Mouse (Mus musculus): ENCODE measurements around the gene Rabggta. TPM values are rescaled to one million over a fixed set of nuclear protein-coding genes. Genes with fewer than 3 reads are reported as not detected.

Rabggta gene
- polyA plus RNA-seq, 1 experiment from 2014 or later = 29.3 TPM

DNA sequence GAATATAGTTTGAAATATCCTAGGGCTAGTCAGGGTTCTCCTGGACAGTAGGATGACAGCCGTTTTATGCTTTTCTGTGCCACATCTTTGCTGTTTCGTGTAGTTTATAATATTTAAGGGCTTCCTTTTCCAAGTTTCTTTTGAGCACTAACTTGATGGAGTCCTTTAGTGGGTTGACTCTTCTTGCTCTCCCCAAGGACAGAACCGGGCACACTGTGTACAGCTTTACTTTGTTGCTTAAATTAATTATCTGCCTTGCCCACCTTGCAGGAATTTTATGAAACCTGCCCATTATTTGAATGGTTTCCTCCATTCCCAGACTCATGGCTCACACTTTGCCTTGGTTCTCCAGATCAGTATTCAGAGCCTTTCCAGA, 40.0 kb downstream of the Rabggta start:
- no peak overlapping the region for H3K27ac ChIP-seq (ENCODE audit: low read depth, low read length)
- DNase-seq (ENCODE audit: low spot score) = no peak
- peak overlapping the region; percentile 77 for H3K4me3 ChIP-seq (ENCODE audit: low read depth, low read length)
- H3K36me3 ChIP-seq (ENCODE audit: control insufficient read depth, insufficient read depth, low read length) = 0 out of 2 replicates have a peak, but pooled peaks cover 3% of the 10 kb centered on the region
- peak overlapping the region; percentile 35 for H3K4me2 ChIP-seq (ENCODE audit: low read depth)
- 13% methylated on average over 3 of the region's 3 CpGs for WGBS
- no peak overlapping the region for H3K9ac ChIP-seq (ENCODE audit: low read length)
- H3K27me3 ChIP-seq (ENCODE audit: control insufficient read depth, insufficient read depth, low read length) = no peaks in the 10 kb centered on the region
- 0 out of 2 replicates have a peak, but pooled peaks cover 3% of the 10 kb centered on the region for H3K4me1 ChIP-seq (ENCODE audit: control insufficient read depth, insufficient read depth, low read length)
- H3K9me3 ChIP-seq (ENCODE audit: control insufficient read depth, low read length) = no peaks in the 10 kb centered on the region
- ATAC-seq (ENCODE audit: insufficient read depth, low FRiP score, low TSS enrichment) = peak; percentile 33

DNA sequence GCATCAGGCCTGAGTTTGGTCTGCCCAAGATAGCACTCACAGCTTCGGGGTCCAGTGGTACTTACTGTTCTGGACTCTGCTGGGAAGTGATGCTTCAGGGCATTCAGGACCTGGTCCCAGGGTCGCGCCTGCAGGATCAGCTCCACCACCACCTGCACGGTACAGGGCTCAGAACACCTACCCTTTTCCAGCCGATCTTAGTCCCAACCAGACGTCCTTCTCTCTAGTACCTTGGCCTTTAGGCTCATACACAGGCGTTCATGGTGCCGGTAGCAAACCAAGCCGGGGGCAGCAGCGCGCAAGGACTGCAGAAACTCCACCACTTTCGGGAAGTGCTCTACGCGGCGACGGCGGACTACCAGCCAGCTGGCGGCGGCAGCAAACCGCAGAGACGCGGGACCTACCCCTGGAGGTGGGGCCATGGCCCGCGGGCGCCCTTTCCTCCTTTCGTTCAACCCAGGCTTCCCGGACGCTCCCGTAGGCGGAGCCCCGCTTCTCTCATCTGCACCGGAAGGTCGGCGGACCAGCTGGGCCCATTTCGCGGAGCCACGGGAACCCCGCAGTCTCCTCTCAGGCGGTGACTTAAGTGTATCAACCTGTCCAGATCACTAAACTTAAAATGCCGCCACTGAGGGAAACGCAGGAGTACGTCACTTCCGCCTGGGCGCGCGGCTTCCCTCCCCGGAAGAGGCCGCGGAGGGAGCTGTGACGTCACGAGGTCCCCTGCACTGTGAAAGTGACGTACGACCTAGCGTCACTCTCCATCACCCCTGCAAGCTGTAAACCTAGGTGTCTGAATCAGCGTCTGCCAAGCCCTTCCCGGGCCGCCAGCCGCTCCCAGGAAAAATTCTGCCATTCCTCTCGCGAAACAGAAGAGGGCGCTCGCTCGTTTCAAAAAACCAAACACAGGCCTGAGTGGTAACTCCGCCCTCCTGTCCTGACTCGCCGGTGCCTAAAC, 40.6 kb downstream of the Rabggta start, which contains the start of gene Tinf2:
Gene Tinf2, minus strand, starts transcription at position 661 of the 958 bp plus-strand sequence.
- peak; percentile 98 for ATAC-seq (ENCODE audit: insufficient read depth, low FRiP score, low TSS enrichment)

DNA sequence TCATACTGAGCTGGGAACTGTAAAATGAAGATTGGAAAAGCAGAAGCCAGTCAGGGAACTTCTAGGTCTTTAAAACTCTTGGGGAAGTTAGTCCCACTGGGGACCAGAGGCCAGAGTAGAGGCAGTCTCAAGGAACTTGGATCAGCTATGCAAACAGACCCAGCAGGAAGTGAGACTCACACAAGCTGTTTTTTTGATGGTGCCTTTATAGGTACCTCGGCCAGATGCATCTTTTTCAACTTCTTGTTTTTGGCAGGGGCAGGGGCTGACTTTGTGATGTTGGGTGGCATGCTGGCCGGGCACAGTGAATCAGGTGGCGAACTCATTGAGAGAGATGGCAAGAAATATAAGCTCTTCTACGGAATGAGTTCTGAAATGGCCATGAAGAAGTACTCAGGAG, 44.4 kb downstream of the Rabggta start:
- WGBS = 84% methylated on average over 4 of the region's 4 CpGs
- H3K9me3 ChIP-seq (ENCODE audit: control insufficient read depth, low read length) = no peaks in the 10 kb centered on the region
- no peaks in the 10 kb centered on the region for H3K27me3 ChIP-seq (ENCODE audit: control insufficient read depth, insufficient read depth, low read length)
- ATAC-seq (ENCODE audit: insufficient read depth, low FRiP score, low TSS enrichment) (no peak), DNase-seq (ENCODE audit: low spot score) (no peak)
- no peak overlapping the region for H3K9ac ChIP-seq (ENCODE audit: low read length)
- no peak overlapping the region for H3K27ac ChIP-seq (ENCODE audit: low read depth, low read length)
- peaks cover 7% of the 10 kb centered on the region; the same call in 1 of the 2 replicates for H3K4me1 ChIP-seq (ENCODE audit: control insufficient read depth, insufficient read depth, low read length)
- 0 out of 2 replicates have a peak, but pooled peaks cover 3% of the 10 kb centered on the region for H3K36me3 ChIP-seq (ENCODE audit: control insufficient read depth, insufficient read depth, low read length)
- no peak overlapping the region for H3K4me3 ChIP-seq (ENCODE audit: low read depth, low read length)
- no peak overlapping the region for H3K4me2 ChIP-seq (ENCODE audit: low read depth)

More for the DNA sequence above, 40.6 kb downstream of the Rabggta start, which contains the start of gene Tinf2:
- H3K9me3 ChIP-seq (ENCODE audit: control insufficient read depth, low read length) = no peaks in the 10 kb centered on the region
- peak within 1 kb of the TSS; percentile 68 for H3K9ac ChIP-seq (ENCODE audit: low read length)
- H3K36me3 ChIP-seq (ENCODE audit: control insufficient read depth, insufficient read depth, low read length) = 0 out of 2 replicates have a peak, but pooled peaks cover 3% of the 10 kb centered on the region
- peak within 1 kb of the TSS; percentile 77 for H3K4me3 ChIP-seq (ENCODE audit: low read depth, low read length)
- peak; percentile 96 for DNase-seq (ENCODE audit: low spot score)
- H3K4me1 ChIP-seq (ENCODE audit: control insufficient read depth, insufficient read depth, low read length) = 0 out of 2 replicates have a peak, but pooled peaks cover 3% of the 10 kb centered on the region
- WGBS = under 1% methylated on average over 66 of the region's 66 CpGs
- H3K27me3 ChIP-seq (ENCODE audit: control insufficient read depth, insufficient read depth, low read length) = no peaks in the 10 kb centered on the region
- H3K27ac ChIP-seq (ENCODE audit: low read depth, low read length) = peak within 1 kb of the TSS; percentile 67
- peak within 1 kb of the TSS; percentile 86 for H3K4me2 ChIP-seq (ENCODE audit: low read depth)

DNA sequence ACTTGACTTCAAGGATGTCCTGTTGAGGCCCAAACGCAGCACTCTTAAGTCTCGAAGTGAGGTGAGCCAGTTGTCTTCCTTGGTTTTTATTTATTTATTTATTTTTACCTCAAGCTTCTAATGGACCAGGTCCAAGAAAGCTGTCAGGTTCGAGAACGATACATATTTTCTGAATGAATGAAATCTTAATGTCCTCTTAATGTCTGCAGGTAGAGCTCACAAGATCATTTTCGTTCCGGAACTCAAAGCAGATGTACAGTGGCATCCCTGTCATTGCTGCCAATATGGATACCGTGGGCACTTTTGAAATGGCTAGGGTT, 49.4 kb downstream of the Rabggta start:
- DNase-seq (ENCODE audit: low spot score) = no peak
- peak overlapping the region; percentile 76 for H3K4me2 ChIP-seq (ENCODE audit: low read depth)
- no peaks in the 10 kb centered on the region for H3K9me3 ChIP-seq (ENCODE audit: control insufficient read depth, low read length)
- H3K9ac ChIP-seq (ENCODE audit: low read length) = peak overlapping the region; percentile 49
- H3K27ac ChIP-seq (ENCODE audit: low read depth, low read length) = no peak overlapping the region
- 86% methylated on average over 7 of the region's 7 CpGs for WGBS
- peaks cover 17% of the 10 kb centered on the region; the same call in 1 of the 2 replicates for H3K4me1 ChIP-seq (ENCODE audit: control insufficient read depth, insufficient read depth, low read length)
- no peaks in the 10 kb centered on the region for H3K36me3 ChIP-seq (ENCODE audit: control insufficient read depth, insufficient read depth, low read length)
- no peaks in the 10 kb centered on the region for H3K27me3 ChIP-seq (ENCODE audit: control insufficient read depth, insufficient read depth, low read length)
- peak overlapping the region; percentile 85 for H3K4me3 ChIP-seq (ENCODE audit: low read depth, low read length)
- no peak for ATAC-seq (ENCODE audit: insufficient read depth, low FRiP score, low TSS enrichment)

DNA sequence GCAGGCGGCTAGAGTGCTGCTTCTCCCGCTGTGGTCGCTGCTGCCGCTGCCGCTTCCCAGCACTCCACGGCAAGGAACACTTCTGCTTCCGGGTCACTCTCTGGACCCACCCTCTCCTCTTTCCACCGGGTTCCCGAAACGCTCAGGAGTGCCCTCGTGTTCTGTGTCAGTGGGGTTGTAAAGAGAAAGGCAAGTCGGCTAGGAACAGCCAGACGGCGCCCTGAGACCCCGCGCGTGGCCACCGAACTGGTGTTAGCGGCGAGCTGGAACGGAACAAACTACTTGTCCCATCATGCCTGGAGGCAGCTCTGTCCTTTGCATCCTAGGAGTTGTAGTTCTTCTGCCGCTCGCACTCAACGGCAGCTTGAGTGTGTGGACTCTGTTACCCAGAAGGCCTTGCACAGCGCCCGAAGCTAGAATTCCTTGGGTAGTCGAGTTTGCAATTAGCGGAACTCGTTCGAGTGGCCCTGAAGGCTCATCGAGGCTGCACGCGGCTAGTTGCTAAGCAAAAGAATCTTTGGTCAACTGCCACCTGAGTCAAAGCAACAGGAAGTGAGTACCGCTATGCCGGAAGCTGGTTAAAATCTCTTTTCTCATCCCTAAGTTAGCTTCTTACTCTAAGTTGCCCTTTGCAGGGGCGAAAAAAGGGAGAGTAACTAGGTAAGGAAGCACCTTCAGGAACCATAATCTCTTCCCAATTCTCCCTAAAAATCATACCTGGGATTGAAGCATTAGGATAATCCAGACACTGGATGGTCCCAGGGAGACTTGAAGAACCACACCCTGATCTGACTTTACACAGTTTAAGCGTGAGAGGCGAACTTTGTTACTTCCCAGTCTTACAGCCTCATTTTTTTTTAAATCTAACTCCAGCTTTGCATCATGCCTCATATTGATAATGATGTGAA, 50.0 kb downstream of the Rabggta start, which contains the start of the genes Gmpr2 and Nedd8:
Gene Gmpr2, plus strand, starts transcription at position 109 of the 908 bp plus-strand sequence.
Gene Nedd8, minus strand, starts transcription at position 292 of the 908 bp plus-strand sequence.
- H3K27ac ChIP-seq (ENCODE audit: low read depth, low read length) = peak within 1 kb of the TSS; percentile 69
- H3K4me2 ChIP-seq (ENCODE audit: low read depth) = peak within 1 kb of the TSS; percentile 95
- no peaks in the 10 kb centered on the region for H3K9me3 ChIP-seq (ENCODE audit: control insufficient read depth, low read length)
- peak within 1 kb of the TSS; percentile 67 for H3K9ac ChIP-seq (ENCODE audit: low read length)
- H3K4me3 ChIP-seq (ENCODE audit: low read depth, low read length) = peak within 1 kb of the TSS; percentile 85
- under 1% methylated on average over 38 of the region's 38 CpGs for WGBS
- DNase-seq (ENCODE audit: low spot score) = peak; percentile 90
- peak; percentile 95 for ATAC-seq (ENCODE audit: insufficient read depth, low FRiP score, low TSS enrichment)
- H3K4me1 ChIP-seq (ENCODE audit: control insufficient read depth, insufficient read depth, low read length) = peaks cover 17% of the 10 kb centered on the region; the same call in 1 of the 2 replicates
- H3K27me3 ChIP-seq (ENCODE audit: control insufficient read depth, insufficient read depth, low read length) = no peaks in the 10 kb centered on the region
- no peaks in the 10 kb centered on the region for H3K36me3 ChIP-seq (ENCODE audit: control insufficient read depth, insufficient read depth, low read length)

DNA sequence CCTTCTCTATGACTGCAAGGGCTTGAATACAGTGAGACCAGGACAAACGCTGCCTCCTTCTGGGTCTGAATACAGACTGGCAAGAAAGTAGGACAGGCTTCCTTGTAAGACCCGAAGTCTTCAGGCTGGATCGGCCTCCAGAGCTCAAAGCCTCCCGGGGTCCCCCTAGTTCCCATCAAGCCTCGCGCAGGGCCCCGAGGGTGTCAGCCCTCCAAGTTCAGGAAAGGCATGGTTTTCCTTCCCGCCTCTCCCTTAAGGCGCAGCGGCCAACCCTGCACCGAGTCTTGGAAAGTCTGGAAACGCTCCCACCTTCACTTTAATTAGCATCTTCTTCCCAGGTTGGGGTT, 50.6 kb downstream of the Rabggta start:
- ATAC-seq (ENCODE audit: insufficient read depth, low FRiP score, low TSS enrichment) = peak; percentile 62
- Histone ChIP-seq H3K27me3 (ENCODE audit: control insufficient read depth, insufficient read depth, low read length) (no peaks in the 10 kb centered on the region), H3K4me1 (ENCODE audit: control insufficient read depth, insufficient read depth, low read length) (peaks cover 17% of the 10 kb centered on the region; the same call in 1 of the 2 replicates), H3K4me3 (ENCODE audit: low read depth, low read length) (peak overlapping the region; percentile 85), H3K9ac (ENCODE audit: low read length) (peak overlapping the region; percentile 67), H3K27ac (ENCODE audit: low read depth, low read length) (peak overlapping the region; percentile 69; the same call in 1 of the 2 replicates), H3K9me3 (ENCODE audit: control insufficient read depth, low read length) (no peaks in the 10 kb centered on the region), H3K36me3 (ENCODE audit: control insufficient read depth, insufficient read depth, low read length) (peaks cover 2% of the 10 kb centered on the region; the same call in 1 of the 2 replicates), H3K4me2 (ENCODE audit: low read depth) (peak overlapping the region; percentile 95)
- no peak for DNase-seq (ENCODE audit: low spot score)
- WGBS = 0% methylated on average over 12 of the region's 12 CpGs

Other genes starting within 250 kb of the Rabggta start
- gene Dhrs4, start 243.5 kb downstream of the Rabggta start, polyA plus RNA-seq (2014; fragmentation: Nextera tagmentation; extraction: Ambion mirVana) = 33.2 and 36.5 TPM in 2 replicates
- 9.4 and 9.5 TPM in 2 replicates for gene Carmil3, start 231.6 kb downstream of the Rabggta start, polyA plus RNA-seq (2014; fragmentation: Nextera tagmentation; extraction: Ambion mirVana)
- gene Cpne6, start 211.8 kb downstream of the Rabggta start, polyA plus RNA-seq (2014; fragmentation: Nextera tagmentation; extraction: Ambion mirVana) = 0.99 and 1.7 TPM in 2 replicates
- not detected in 2 replicates for gene Nrl, start 197.3 kb downstream of the Rabggta start, polyA plus RNA-seq (2014; fragmentation: Nextera tagmentation; extraction: Ambion mirVana)
- gene Pck2, start 182.0 kb downstream of the Rabggta start, polyA plus RNA-seq (2014; fragmentation: Nextera tagmentation; extraction: Ambion mirVana) = 14.5 and 14.7 TPM in 2 replicates
- gene Dcaf11, start 162.3 kb downstream of the Rabggta start, polyA plus RNA-seq (2014; fragmentation: Nextera tagmentation; extraction: Ambion mirVana) = 84.4 and 85.1 TPM in 2 replicates
- 0.80 TPM in 1 of 2 replicates, not detected in the other for gene A730061H03Rik, start 161.9 kb downstream of the Rabggta start, polyA plus RNA-seq (2014; fragmentation: Nextera tagmentation; extraction: Ambion mirVana)
- 4.7 and 6.8 TPM in 2 replicates for gene Fitm1, start 146.6 kb downstream of the Rabggta start, polyA plus RNA-seq (2014; fragmentation: Nextera tagmentation; extraction: Ambion mirVana)
- 112 and 123 TPM in 2 replicates for gene Psme1, start 144.1 kb downstream of the Rabggta start, polyA plus RNA-seq (2014; fragmentation: Nextera tagmentation; extraction: Ambion mirVana)
- 6.0 and 7.6 TPM in 2 replicates for gene Emc9, start 137.0 kb downstream of the Rabggta start, polyA plus RNA-seq (2014; fragmentation: Nextera tagmentation; extraction: Ambion mirVana)
- gene Psme2, start 131.2 kb downstream of the Rabggta start, polyA plus RNA-seq (2014; fragmentation: Nextera tagmentation; extraction: Ambion mirVana) = 188 and 218 TPM in 2 replicates
- gene Rnf31, start 130.6 kb downstream of the Rabggta start, polyA plus RNA-seq (2014; fragmentation: Nextera tagmentation; extraction: Ambion mirVana) = 10.2 and 13.0 TPM in 2 replicates
- 5.7 and 5.9 TPM in 2 replicates for gene Irf9, start 118.7 kb downstream of the Rabggta start, polyA plus RNA-seq (2014; fragmentation: Nextera tagmentation; extraction: Ambion mirVana)
- gene Rec8, start 104.2 kb downstream of the Rabggta start, polyA plus RNA-seq (2014; fragmentation: Nextera tagmentation; extraction: Ambion mirVana) = 12.0 and 12.4 TPM in 2 replicates
- 99.2 and 104 TPM in 2 replicates for gene Ipo4, start 86.3 kb downstream of the Rabggta start, polyA plus RNA-seq (2014; fragmentation: Nextera tagmentation; extraction: Ambion mirVana)
- 1.0 and 1.6 TPM in 2 replicates for gene Gm49378, start 84.4 kb downstream of the Rabggta start, polyA plus RNA-seq (2014; fragmentation: Nextera tagmentation; extraction: Ambion mirVana)
- 64.2 and 65.8 TPM in 2 replicates for gene Tm9sf1, start 78.5 kb downstream of the Rabggta start, polyA plus RNA-seq (2014; fragmentation: Nextera tagmentation; extraction: Ambion mirVana)
- gene Tssk4, start 72.1 kb downstream of the Rabggta start, polyA plus RNA-seq (2014; fragmentation: Nextera tagmentation; extraction: Ambion mirVana) = 0.89 and 0.93 TPM in 2 replicates
- 65.5 and 65.7 TPM in 2 replicates for gene Mdp1, start 61.8 kb downstream of the Rabggta start, polyA plus RNA-seq (2014; fragmentation: Nextera tagmentation; extraction: Ambion mirVana)
- 53.1 and 66.7 TPM in 2 replicates for gene Gmpr2, start 50.3 kb downstream of the Rabggta start, polyA plus RNA-seq (2014; fragmentation: Nextera tagmentation; extraction: Ambion mirVana)
- 573 and 583 TPM in 2 replicates for gene Nedd8, start 50.1 kb downstream of the Rabggta start, polyA plus RNA-seq (2014; fragmentation: Nextera tagmentation; extraction: Ambion mirVana)
- gene Tinf2, start 40.4 kb downstream of the Rabggta start, polyA plus RNA-seq (2014; fragmentation: Nextera tagmentation; extraction: Ambion mirVana) = 50.7 and 61.2 TPM in 2 replicates
- 0.37 and 0.57 TPM in 2 replicates for gene Tgm1, start 8.3 kb downstream of the Rabggta start, polyA plus RNA-seq (2014; fragmentation: Nextera tagmentation; extraction: Ambion mirVana)
- 68.6 and 76.8 TPM in 2 replicates for gene Dhrs1, start 23.4 kb upstream of the Rabggta start, polyA plus RNA-seq (2014; fragmentation: Nextera tagmentation; extraction: Ambion mirVana)
- 51.9 and 53.8 TPM in 2 replicates for gene Nop9, start 23.4 kb upstream of the Rabggta start, polyA plus RNA-seq (2014; fragmentation: Nextera tagmentation; extraction: Ambion mirVana)
- gene Cideb, start 36.2 kb upstream of the Rabggta start, polyA plus RNA-seq (2014; fragmentation: Nextera tagmentation; extraction: Ambion mirVana) = 0.32 TPM in 1 of 2 replicates, not detected in the other
- gene Ltb4r2, start 39.2 kb upstream of the Rabggta start, polyA plus RNA-seq (2014; fragmentation: Nextera tagmentation; extraction: Ambion mirVana) = 0.20 and 0.52 TPM in 2 replicates
- gene Ltb4r1, start 43.7 kb upstream of the Rabggta start, polyA plus RNA-seq (2014; fragmentation: Nextera tagmentation; extraction: Ambion mirVana) = 0.18 and 0.27 TPM in 2 replicates
- 8.9 and 9.0 TPM in 2 replicates for gene Adcy4, start 61.8 kb upstream of the Rabggta start, polyA plus RNA-seq (2014; fragmentation: Nextera tagmentation; extraction: Ambion mirVana)
- gene Ripk3, start 66.6 kb upstream of the Rabggta start, polyA plus RNA-seq (2014; fragmentation: Nextera tagmentation; extraction: Ambion mirVana) = 14.2 and 16.6 TPM in 2 replicates
- 25.9 and 33.7 TPM in 2 replicates for gene Nfatc4, start 100.9 kb upstream of the Rabggta start, polyA plus RNA-seq (2014; fragmentation: Nextera tagmentation; extraction: Ambion mirVana)
- 15.1 and 16.0 TPM in 2 replicates for gene Nynrin, start 131.7 kb upstream of the Rabggta start, polyA plus RNA-seq (2014; fragmentation: Nextera tagmentation; extraction: Ambion mirVana)
- 0.13 and 0.22 TPM in 2 replicates for gene Cbln3, start 162.1 kb upstream of the Rabggta start, polyA plus RNA-seq (2014; fragmentation: Nextera tagmentation; extraction: Ambion mirVana)
- 11.8 and 13.0 TPM in 2 replicates for gene Khnyn, start 162.7 kb upstream of the Rabggta start, polyA plus RNA-seq (2014; fragmentation: Nextera tagmentation; extraction: Ambion mirVana)
- gene Sdr39u1, start 178.0 kb upstream of the Rabggta start, polyA plus RNA-seq (2014; fragmentation: Nextera tagmentation; extraction: Ambion mirVana) = 45.7 and 52.6 TPM in 2 replicates
- gene Cma1, start 222.4 kb upstream of the Rabggta start, polyA plus RNA-seq (2014; fragmentation: Nextera tagmentation; extraction: Ambion mirVana) = not detected in 2 replicates
- gene Cma2, start 228.7 kb upstream of the Rabggta start, polyA plus RNA-seq (2014; fragmentation: Nextera tagmentation; extraction: Ambion mirVana) = not detected in 2 replicates

All from neural tube, embryonic 11.5 days (tissue).